Mouse (Mus musculus) midbrain, embryonic 14.5 days (tissue): ENCODE results near the gene Pole. TPM values are rescaled to one million over a fixed set of nuclear protein-coding genes. Genes with fewer than 3 reads are reported as not detected.
A peak's percentile ranks its signal among the peaks of the same experiment; 100 is the strongest.

Experiments
- ATAC-seq: fragments of 200-750 bp; cut with Nextera tagmentation; 2 replicates; pipeline ENCODE4 v1.8.0; 2017; ENCODE audit warnings: moderate number of reproducible peaks, moderate library complexity; ENCODE audit not compliant: low FRiP score, low TSS enrichment
- DNase-seq: peaks from one replicate; pipeline ENCODE4 v3.0.0-alpha.2; 2015
- H3K27ac ChIP-seq: fragments of 300-500 bp; sonication (generic); replicated peaks from 2 replicates; pipeline ENCODE4 v1.5.1; 2014; ENCODE audit warnings: mild to moderate bottlenecking, low read depth, low read length, moderate library complexity
- H3K27me3 ChIP-seq: fragments of 300-500 bp; sonication (generic); 2 replicates; pipeline ENCODE4 v1.6.1; 2014; ENCODE audit warnings: low read length, control low read depth, mixed read lengths; ENCODE audit not compliant: control insufficient read depth, insufficient read depth
- H3K36me3 ChIP-seq: fragments of 300-500 bp; sonication (generic); 2 replicates; pipeline ENCODE4 v1.6.1; 2014; ENCODE audit warnings: low read length, control low read depth; ENCODE audit not compliant: control insufficient read depth, insufficient read depth
- H3K4me1 ChIP-seq: fragments of 300-500 bp; sonication (generic); 2 replicates; pipeline ENCODE4 v1.6.1; 2014; ENCODE audit warnings: mild to moderate bottlenecking, antibody characterized with exemption, low read length, control low read depth; ENCODE audit not compliant: control insufficient read depth, insufficient read depth
- H3K4me2 ChIP-seq: fragments of 300-500 bp; sonication (generic); 2 replicates; pipeline ENCODE4 v1.6.1; 2014; ENCODE audit warnings: mild to moderate bottlenecking, low read length, moderate library complexity
- H3K4me3 ChIP-seq: fragments of 300-500 bp; sonication (generic); replicated peaks from 2 replicates; pipeline ENCODE4 v1.5.1; 2014; ENCODE audit warnings: low read depth, low read length
- H3K9ac ChIP-seq: fragments of 300-500 bp; sonication (generic); replicated peaks from 2 replicates; pipeline ENCODE4 v1.6.1; 2014; ENCODE audit warnings: mild to moderate bottlenecking, low read length, moderate library complexity
- H3K9me3 ChIP-seq: fragments of 300-500 bp; sonication (generic); 2 replicates; pipeline ENCODE4 v1.6.1; 2016; ENCODE audit warnings: low read length, control low read depth, mixed read lengths; ENCODE audit not compliant: control insufficient read depth
- WGBS: fragments of 180-500 bp; shearing (Covaris S2); extraction: QIAGEN DNeasy Blood & Tissue Kit; methylation state at CpG from one replicate; pipeline ENCODE4 v1.1.7; 2014; 5-methylcytosine and 5-hydroxymethylcytosine counted together
- polyA plus RNA-seq: library from polyadenylated mRNA; unstranded; fragments of >200 nt; fragmentation: Nextera tagmentation; extraction: Ambion mirVana; gene quantifications from 2 replicates; pipeline ENCODE4 v1.2.1, GENCODE M21; 2014

The Pole gene
- polyA plus RNA-seq, 1 experiment from 2014 or later: 8.4 TPM

GRCm38 (mm10) chr5:110379823-110380222 lies 93.7 kb downstream of the Pole start:
- Histone ChIP-seq H3K27me3 (no peaks in the 10 kb centered on the region), H3K9me3 (no peaks in the 10 kb centered on the region), H3K9ac (no peak overlapping the region), H3K36me3 (peaks cover 47% of the 10 kb centered on the region), H3K4me1 (peaks cover 3% of the 10 kb centered on the region; the same call in 1 of the 2 replicates), H3K4me3 (no peak overlapping the region), H3K4me2 (no peak overlapping the region), H3K27ac (no peak overlapping the region)
- ATAC-seq (no peak), DNase-seq (no peak)
- 95% methylated on average over 4 of the region's 4 CpGs for WGBS

GRCm38 (mm10) chr5:110384491-110384890 lies 98.4 kb downstream of the Pole start:
- DNase-seq (no peak), ATAC-seq (no peak)
- peak overlapping the region; percentile 65 for H3K4me2 ChIP-seq
- no peak overlapping the region for H3K4me3 ChIP-seq
- no peak overlapping the region for H3K27ac ChIP-seq
- 68% methylated on average over 6 of the region's 6 CpGs for WGBS
- H3K4me1 ChIP-seq: peaks cover 22% of the 10 kb centered on the region
- no peaks in the 10 kb centered on the region for H3K9me3 ChIP-seq
- H3K27me3 ChIP-seq: no peaks in the 10 kb centered on the region
- H3K36me3 ChIP-seq: peaks cover 3% of the 10 kb centered on the region
- no peak overlapping the region; the same call in 1 of the 2 replicates for H3K9ac ChIP-seq

- no peak for DNase-seq
- Histone ChIP-seq H3K9ac (0 out of 2 replicates have a peak overlapping the region, but pooled peaks have one; percentile 78), H3K27ac (no peak overlapping the region)
Measured at GRCm38 (mm10) chr5:110385263-110385662, 99.2 kb downstream of the Pole start.

GRCm38 (mm10) chr5:110386371-110387330 lies 100.5 kb downstream of the Pole start:
- H3K9ac ChIP-seq: peak overlapping the region; percentile 78
- peaks cover 22% of the 10 kb centered on the region for H3K4me1 ChIP-seq
- ATAC-seq (peak; percentile 77), DNase-seq (peak; percentile 86)
- no peaks in the 10 kb centered on the region for H3K9me3 ChIP-seq
- H3K27ac ChIP-seq: peak overlapping the region; percentile 57
- H3K36me3 ChIP-seq: no peaks in the 10 kb centered on the region
- H3K27me3 ChIP-seq: no peaks in the 10 kb centered on the region
- peak overlapping the region; percentile 65 for H3K4me2 ChIP-seq
- peak overlapping the region; percentile 75 for H3K4me3 ChIP-seq
- under 1% methylated on average over 90 of the region's 90 CpGs for WGBS

More at GRCm38 (mm10) chr5:110385263-110385662, 99.2 kb downstream of the Pole start:
- Histone ChIP-seq H3K4me2 (peak overlapping the region; percentile 65), H3K9me3 (no peaks in the 10 kb centered on the region), H3K4me1 (peaks cover 22% of the 10 kb centered on the region), H3K36me3 (no peaks in the 10 kb centered on the region; the same call in 1 of the 2 replicates), H3K27me3 (no peaks in the 10 kb centered on the region), H3K4me3 (peak overlapping the region; percentile 75)
- WGBS: 58% methylated on average over 4 of the region's 4 CpGs
- no peak for ATAC-seq

Other genes starting within 250 kb of the Pole start
- gene Gm17655, start 213.8 kb upstream of the Pole start, polyA plus RNA-seq: 6.8 and 7.4 TPM in 2 replicates
- gene Gm35315, start 191.9 kb upstream of the Pole start, polyA plus RNA-seq: 0.55 and 0.80 TPM in 2 replicates
- 1.9 and 3.5 TPM in 2 replicates for gene Plcxd1, start 186.3 kb upstream of the Pole start, polyA plus RNA-seq
- 50.8 and 64.3 TPM in 2 replicates for gene Gtpbp6, start 178.1 kb upstream of the Pole start, polyA plus RNA-seq
- 15.9 and 20.0 TPM in 2 replicates for gene Zfp605, start 176.2 kb upstream of the Pole start, polyA plus RNA-seq
- gene Chfr, start 150.5 kb upstream of the Pole start, polyA plus RNA-seq: 82.9 and 113 TPM in 2 replicates
- gene Golga3, start 109.6 kb upstream of the Pole start, polyA plus RNA-seq: 21.2 and 29.4 TPM in 2 replicates
- 26.9 and 27.8 TPM in 2 replicates for gene Ankle2, start 55.3 kb upstream of the Pole start, polyA plus RNA-seq
- gene Pgam5, start 16.4 kb upstream of the Pole start, polyA plus RNA-seq: 109 and 113 TPM in 2 replicates
- 10.4 and 10.8 TPM in 2 replicates for gene Pxmp2, start 120 bp upstream of the Pole start, polyA plus RNA-seq
- 5.2 and 6.7 TPM in 2 replicates for gene P2rx2, start 56.9 kb downstream of the Pole start, polyA plus RNA-seq
- not detected in 2 replicates for gene Lrcol1, start 58.4 kb downstream of the Pole start, polyA plus RNA-seq
- gene Fbrsl1, start 162.2 kb downstream of the Pole start, polyA plus RNA-seq: 20.7 and 22.0 TPM in 2 replicates